Mouse (Mus musculus): Measurements from ENCODE around the gene Tbxas1.

- no peak for TF ChIP-seq POLR2A (IDR thresholded peaks at IDR 0.05; ENCODE audit: borderline replicate concordance, insufficient read depth, low read length)
- no peak for TF ChIP-seq CTCF (IDR thresholded peaks at IDR 0.05; ENCODE audit: borderline replicate concordance, insufficient read depth, low read depth, low read length)
Observed at GRCm38 (mm10) chr6:39112701-39113100, 237.5 kb downstream of the Tbxas1 start.

All from cerebellum, adult 2 months (tissue).